Mouse (Mus musculus): ENCODE data around the gene Synrg.

DNA sequence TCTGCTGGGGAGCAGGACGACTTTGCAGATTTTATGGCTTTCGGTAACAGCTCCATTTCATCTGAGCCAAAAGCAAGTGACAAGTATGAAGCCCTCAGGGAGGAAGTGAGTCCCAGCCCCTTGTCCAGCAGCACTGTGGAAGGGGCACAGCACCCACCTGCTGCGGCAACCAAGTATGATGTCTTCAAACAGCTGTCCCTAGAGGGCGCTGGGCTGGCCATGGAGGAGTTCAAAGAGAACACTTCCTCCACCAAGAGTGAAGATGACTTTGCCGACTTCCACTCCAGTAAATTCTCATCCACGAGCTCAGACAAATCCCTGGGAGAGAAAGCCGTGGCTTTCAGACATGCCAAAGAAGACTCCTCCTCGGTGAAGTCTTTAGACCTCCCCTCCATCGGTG is 44.8 kb downstream of the Synrg start:
- TF ChIP-seq CTCF (IDR thresholded peaks at IDR 0.05; ENCODE audit: low read depth) (peak; percentile 51), EP300 (optimal IDR thresholded peaks at IDR 0.05) (no peak)
